Mouse (Mus musculus) bone marrow, adult 2 months (tissue): ENCODE data around the gene Madcam1.

Experiments
- CTCF ChIP-seq: fragments of 200-500 bp; IDR thresholded peaks from 2 replicates; pipeline ENCODE4 v1.5.1; 2011; ENCODE audit warnings: low read length, control low read depth; ENCODE audit not compliant: control insufficient read depth, insufficient read depth
- POLR2A ChIP-seq: fragments of 200-500 bp; IDR thresholded peaks from 2 replicates; pipeline ENCODE4 v1.6.1; 2011; ENCODE audit warnings: low read depth, mild to moderate bottlenecking, control low read depth, low read length, borderline replicate concordance; ENCODE audit not compliant: control insufficient read depth

- no peak for TF ChIP-seq POLR2A
- TF ChIP-seq CTCF, result no peak
Measured at GRCm38 (mm10) chr10:79684770-79685600, 20.6 kb downstream of the Madcam1 start.
